Mouse (Mus musculus) stomach, embryonic 15.5 days (tissue): ENCODE measurements around the gene Duoxa1. TPM values are rescaled to one million over a fixed set of nuclear protein-coding genes. Genes with fewer than 3 reads are reported as not detected.
"Not testable (repeated sequence)": the region's sequence is repeated elsewhere in the genome, so short reads cannot be mapped to it uniquely, and the experiment has no call there.

ENCODE experiments used
- ATAC-seq: fragments of 200-750 bp; cut with Nextera tagmentation; 2 replicates; pipeline ENCODE4 v1.8.0; 2017; ENCODE audit warnings: low read depth, moderate number of reproducible peaks, moderate TSS enrichment; ENCODE audit not compliant: insufficient read depth, low FRiP score
- H3K27ac ChIP-seq: fragments of 300-500 bp; sonication (generic); 2 replicates; pipeline ENCODE4 v1.5.1; 2015; ENCODE audit warnings: mild to moderate bottlenecking, inconsistent platforms
- H3K27me3 ChIP-seq: fragments of 300-500 bp; sonication (generic); replicated peaks from 2 replicates; pipeline ENCODE4 v1.6.1; 2015; ENCODE audit warnings: inconsistent platforms
- H3K36me3 ChIP-seq: fragments of 300-500 bp; sonication (generic); 2 replicates; pipeline ENCODE4 v1.6.1; 2015; ENCODE audit warnings: inconsistent platforms
- H3K4me1 ChIP-seq: fragments of 300-500 bp; sonication (generic); 2 replicates; pipeline ENCODE4 v1.6.1; 2015; ENCODE audit warnings: inconsistent platforms
- H3K4me2 ChIP-seq: fragments of 300-500 bp; sonication (generic); 2 replicates; pipeline ENCODE4 v1.6.1; 2015; ENCODE audit warnings: mild to moderate bottlenecking, inconsistent platforms
- H3K4me3 ChIP-seq: fragments of 300-500 bp; sonication (generic); replicated peaks from 2 replicates; pipeline ENCODE4 v1.5.1; 2015; ENCODE audit warnings: inconsistent platforms
- H3K9ac ChIP-seq: fragments of 300-500 bp; sonication (generic); 2 replicates; pipeline ENCODE4 v1.6.1; 2015; ENCODE audit warnings: inconsistent platforms
- H3K9me3 ChIP-seq: fragments of 300-500 bp; sonication (generic); 2 replicates; pipeline ENCODE4 v1.6.1; 2016; ENCODE audit warnings: inconsistent platforms
- WGBS: fragments of 180-500 bp; shearing (Covaris S2); methylation state at CpG from one replicate; pipeline ENCODE4 v1.1.7; 2015; 5-methylcytosine and 5-hydroxymethylcytosine counted together
- polyA plus RNA-seq: library from polyadenylated mRNA; unstranded; fragments of >200 nt; fragmentation: Nextera tagmentation; extraction: Ambion mirVana; gene quantifications from 2 replicates; pipeline ENCODE4 v1.2.1, GENCODE M21; 2015

Gene Duoxa1
- polyA plus RNA-seq, 1 experiment from 2014 or later = 6.1 TPM

- H3K4me2 ChIP-seq = no peak overlapping the region
- H3K9ac ChIP-seq = no peak overlapping the region
- ATAC-seq = no peak
- H3K9me3 ChIP-seq = no peaks in the 10 kb centered on the region
- peaks cover 24% of the 10 kb centered on the region for H3K4me1 ChIP-seq
- H3K27ac ChIP-seq = 0 out of 2 replicates have a peak overlapping the region, but pooled peaks have one; percentile 8
- WGBS = 65% methylated on average over 5 of the region's 5 CpGs
- no peaks in the 10 kb centered on the region for H3K27me3 ChIP-seq
- H3K4me3 ChIP-seq = no peak overlapping the region
- H3K36me3 ChIP-seq = 0 out of 2 replicates have a peak, but pooled peaks cover 3% of the 10 kb centered on the region
Observed at GRCm38 (mm10) chr2:122351156-122351930, 37.8 kb upstream of the Duoxa1 start.

- Histone ChIP-seq H3K4me2 (peak overlapping the region; percentile 81), H3K36me3 (0 out of 2 replicates have a peak, but pooled peaks cover 3% of the 10 kb centered on the region), H3K27ac (peak overlapping the region; percentile 98), H3K4me1 (peaks cover 24% of the 10 kb centered on the region), H3K4me3 (peak overlapping the region; percentile 68), H3K9me3 (no peaks in the 10 kb centered on the region), H3K27me3 (no peaks in the 10 kb centered on the region), H3K9ac (peak overlapping the region; percentile 76)
- WGBS = 12% methylated on average over 14 of the region's 14 CpGs
- ATAC-seq = peak; percentile 51
Observed at GRCm38 (mm10) chr2:122349136-122349785, 35.7 kb upstream of the Duoxa1 start.

- peak; percentile 85 for ATAC-seq
- H3K9me3 ChIP-seq = no peaks in the 10 kb centered on the region
- H3K4me2 ChIP-seq = peak overlapping the region; percentile 81
- 0 out of 2 replicates have a peak, but pooled peaks cover under 1% of the 10 kb centered on the region for H3K36me3 ChIP-seq
- H3K9ac ChIP-seq = peak overlapping the region; percentile 76
- H3K4me1 ChIP-seq = peaks cover 24% of the 10 kb centered on the region
- H3K27ac ChIP-seq = peak overlapping the region; percentile 98
- H3K4me3 ChIP-seq = peak overlapping the region; percentile 68
- WGBS = 0% methylated on average over 54 of the region's 63 CpGs
- H3K27me3 ChIP-seq = no peaks in the 10 kb centered on the region
Observed at GRCm38 (mm10) chr2:122348531-122349131, 35.1 kb upstream of the Duoxa1 start.

GRCm38 (mm10) chr2:122347257-122347656 is 33.7 kb upstream of the Duoxa1 start:
- H3K27ac ChIP-seq = no peak overlapping the region
- 87% methylated on average over 3 of the region's 3 CpGs for WGBS
- H3K4me2 ChIP-seq = no peak overlapping the region
- H3K9ac ChIP-seq = no peak overlapping the region
- H3K9me3 ChIP-seq = no peaks in the 10 kb centered on the region
- H3K27me3 ChIP-seq = no peaks in the 10 kb centered on the region
- H3K4me3 ChIP-seq = no peak overlapping the region
- no peaks in the 10 kb centered on the region for H3K36me3 ChIP-seq
- ATAC-seq = no peak
- H3K4me1 ChIP-seq = peaks cover 24% of the 10 kb centered on the region

- ATAC-seq = not testable (repeated sequence)
- WGBS = 86% methylated on average over 6 of the region's 6 CpGs
Observed at GRCm38 (mm10) chr2:122346164-122346563, 32.6 kb upstream of the Duoxa1 start.

DNA sequence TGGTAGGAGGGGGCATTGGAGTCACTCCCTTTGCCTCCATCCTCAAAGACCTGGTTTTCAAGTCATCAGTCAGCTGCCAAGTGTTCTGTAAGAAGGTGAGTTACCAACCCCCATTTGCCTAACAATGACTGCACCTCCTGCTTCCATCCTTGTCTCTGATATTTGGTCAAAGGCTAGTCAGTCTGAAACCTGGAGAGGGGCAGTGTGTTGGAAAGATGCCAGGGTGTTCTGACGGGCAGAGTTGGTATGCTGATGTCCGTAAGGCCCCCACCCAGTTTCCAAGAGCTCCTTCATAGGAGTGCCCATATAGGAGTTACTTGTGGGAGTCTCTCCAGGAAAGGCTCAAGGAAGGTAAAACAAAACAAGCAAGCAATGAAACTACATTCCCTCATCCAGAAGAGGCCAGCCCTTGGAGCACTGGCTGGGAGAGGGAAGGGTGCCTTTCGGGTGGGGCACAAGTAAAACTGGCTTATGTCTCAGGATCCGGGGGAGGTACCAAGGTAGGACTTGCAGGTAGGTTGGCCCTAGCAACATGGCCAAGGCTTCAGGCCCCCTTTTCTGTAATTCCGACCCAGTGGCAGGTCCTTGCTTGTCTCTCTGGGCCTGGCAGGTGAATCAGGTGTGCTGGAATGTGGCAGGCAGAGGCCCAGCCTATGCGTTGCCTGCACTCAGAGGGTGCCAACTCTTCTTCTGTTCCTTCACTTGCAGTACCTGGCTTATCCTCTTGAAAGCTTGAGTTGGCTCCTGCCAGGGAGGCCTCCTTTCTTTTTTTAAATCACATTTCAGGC is 31.8 kb upstream of the Duoxa1 start:
- no peak for ATAC-seq
- peaks cover 18% of the 10 kb centered on the region for H3K4me1 ChIP-seq
- H3K27me3 ChIP-seq = no peaks in the 10 kb centered on the region
- H3K27ac ChIP-seq = peak overlapping the region; percentile 70
- H3K4me2 ChIP-seq = no peak overlapping the region
- 71% methylated on average over 6 of the region's 6 CpGs for WGBS
- H3K36me3 ChIP-seq = no peaks in the 10 kb centered on the region
- H3K9ac ChIP-seq = no peak overlapping the region
- H3K4me3 ChIP-seq = no peak overlapping the region
- H3K9me3 ChIP-seq = no peaks in the 10 kb centered on the region

More at GRCm38 (mm10) chr2:122346164-122346563, 32.6 kb upstream of the Duoxa1 start:
- H3K27me3 ChIP-seq, H3K36me3 ChIP-seq, H3K4me2 ChIP-seq, H3K9me3 ChIP-seq, H3K9ac ChIP-seq, H3K4me3 ChIP-seq: not testable (repeated sequence)
- H3K27ac ChIP-seq = peak overlapping the region; percentile 70
- peaks cover 21% of the 10 kb centered on the region for H3K4me1 ChIP-seq

- 72% methylated on average over 21 of the region's 21 CpGs for WGBS
- no peaks in the 10 kb centered on the region for H3K36me3 ChIP-seq
- no peak overlapping the region for H3K9ac ChIP-seq
- H3K4me3 ChIP-seq = no peak overlapping the region
- no peaks in the 10 kb centered on the region for H3K9me3 ChIP-seq
- no peak overlapping the region for H3K27ac ChIP-seq
- H3K27me3 ChIP-seq = no peaks in the 10 kb centered on the region
- no peak for ATAC-seq
- 0 out of 2 replicates have a peak, but pooled peaks cover 3% of the 10 kb centered on the region for H3K4me1 ChIP-seq
- H3K4me2 ChIP-seq = no peak overlapping the region
Observed at GRCm38 (mm10) chr2:122337291-122337690, 23.8 kb upstream of the Duoxa1 start.

GRCm38 (mm10) chr2:122334170-122334569 is 20.6 kb upstream of the Duoxa1 start:
- Histone ChIP-seq H3K9ac (no peak overlapping the region), H3K27ac (no peak overlapping the region), H3K27me3 (no peaks in the 10 kb centered on the region), H3K4me2 (no peak overlapping the region), H3K9me3 (no peaks in the 10 kb centered on the region), H3K4me3 (no peak overlapping the region), H3K36me3 (no peaks in the 10 kb centered on the region), H3K4me1 (0 out of 2 replicates have a peak, but pooled peaks cover 3% of the 10 kb centered on the region)
- 53% methylated on average over 3 of the region's 3 CpGs for WGBS
- ATAC-seq = no peak

DNA sequence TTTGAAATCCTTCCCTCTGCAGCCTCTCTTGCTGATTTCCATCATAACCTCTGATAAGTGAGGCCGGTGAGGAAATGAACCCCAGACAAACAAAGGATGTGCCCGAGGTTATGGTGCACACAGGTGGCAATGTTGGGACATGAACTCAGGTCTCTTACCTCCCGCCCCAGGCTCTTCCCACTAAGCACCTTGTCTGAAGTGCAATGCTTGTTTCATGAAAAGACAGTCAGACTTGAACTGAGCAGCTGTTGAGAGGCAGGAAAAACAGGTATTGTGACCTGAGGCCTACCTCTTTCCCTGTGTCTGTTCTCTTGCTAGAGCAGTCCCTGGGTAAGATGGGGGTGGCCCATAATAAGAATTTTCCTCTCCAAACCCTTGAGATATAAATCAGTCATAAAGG is 18.7 kb upstream of the Duoxa1 start:
- no peaks in the 10 kb centered on the region for H3K27me3 ChIP-seq
- H3K4me1 ChIP-seq = 0 out of 2 replicates have a peak, but pooled peaks cover 3% of the 10 kb centered on the region
- 80% methylated on average over 3 of the region's 3 CpGs for WGBS
- H3K27ac ChIP-seq = no peak overlapping the region
- no peak overlapping the region for H3K9ac ChIP-seq
- no peak for ATAC-seq
- H3K36me3 ChIP-seq = no peaks in the 10 kb centered on the region
- H3K4me3 ChIP-seq = no peak overlapping the region
- H3K4me2 ChIP-seq = no peak overlapping the region
- no peaks in the 10 kb centered on the region for H3K9me3 ChIP-seq

GRCm38 (mm10) chr2:122330317-122330716 is 16.8 kb upstream of the Duoxa1 start:
- not testable (repeated sequence) for H3K4me2 ChIP-seq, H3K36me3 ChIP-seq, H3K9me3 ChIP-seq, ATAC-seq, H3K4me3 ChIP-seq, H3K4me1 ChIP-seq, H3K27ac ChIP-seq, H3K9ac ChIP-seq, H3K27me3 ChIP-seq
- 76% methylated on average over 6 of the region's 6 CpGs for WGBS

DNA sequence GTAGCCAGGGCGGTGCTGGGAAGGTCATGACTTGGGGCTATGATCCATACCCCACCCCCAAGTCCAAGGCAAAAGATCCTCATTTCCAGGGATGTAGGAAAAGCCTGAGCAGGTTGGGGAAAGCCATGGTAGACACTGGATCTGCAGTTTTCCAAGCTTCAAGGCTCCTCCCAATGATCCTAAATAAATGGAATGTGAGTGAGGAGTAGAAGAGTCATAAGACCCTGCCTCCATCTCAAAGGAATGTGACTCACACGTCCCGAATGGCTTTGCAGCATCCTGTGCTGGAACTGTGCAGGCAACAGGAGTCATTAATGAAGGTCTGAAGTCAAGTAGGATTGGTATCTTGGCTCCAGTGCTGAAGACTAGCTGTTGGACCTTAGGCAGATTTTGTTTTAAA is 14.5 kb upstream of the Duoxa1 start:
- WGBS = 54% methylated on average over 3 of the region's 3 CpGs

More for the DNA sequence above, 14.5 kb upstream of the Duoxa1 start:
- H3K4me1 ChIP-seq = no peaks in the 10 kb centered on the region
- no peak overlapping the region for H3K9ac ChIP-seq
- no peak overlapping the region for H3K4me2 ChIP-seq
- no peaks in the 10 kb centered on the region for H3K27me3 ChIP-seq
- no peaks in the 10 kb centered on the region for H3K36me3 ChIP-seq
- ATAC-seq = no peak
- H3K4me3 ChIP-seq = no peak overlapping the region
- H3K9me3 ChIP-seq = no peaks in the 10 kb centered on the region
- H3K27ac ChIP-seq = no peak overlapping the region
